Mouse (Mus musculus): ENCODE data around the gene Tacstd2. TPM values are rescaled to one million over a fixed set of nuclear protein-coding genes. Genes with fewer than 3 reads are reported as not detected.
"Not testable (repeated sequence)": the region's sequence is repeated elsewhere in the genome, so short reads cannot be mapped to it uniquely, and the experiment has no call there.

The Tacstd2 gene
- total and polyA plus RNA-seq, 2 experiments from 2014 or later, result 0.16 to 12.5 TPM

DNA sequence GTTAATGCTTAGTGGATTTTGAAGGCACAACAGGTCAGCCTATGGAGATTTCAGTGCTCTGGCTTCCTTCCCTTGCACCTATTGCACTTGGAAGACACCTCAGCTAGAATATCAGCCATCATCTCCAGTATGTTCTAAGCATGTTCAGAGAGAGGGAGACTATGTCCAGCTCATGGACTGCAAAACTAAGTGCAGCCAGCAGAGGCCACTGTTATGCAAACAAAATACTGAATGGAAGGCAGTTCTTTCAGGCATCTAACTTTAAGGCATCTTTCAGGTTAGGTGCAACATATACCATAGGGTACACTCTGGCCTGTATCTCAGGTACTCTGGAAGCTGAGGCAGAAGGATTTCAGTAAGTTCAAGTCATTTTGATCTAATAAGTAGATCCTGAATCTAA is 24.8 kb downstream of the Tacstd2 start:
- Histone ChIP-seq H3K9me3 (replicated peaks; ENCODE audit: control insufficient read depth, low read length) (no peaks in the 10 kb centered on the region), H3K36me3 (replicated peaks; ENCODE audit: control insufficient read depth, insufficient read depth, low read length) (no peaks in the 10 kb centered on the region), H3K27ac (ENCODE audit: low read depth) (no peak overlapping the region), H3K4me2 (ENCODE audit: low read depth, low read length) (no peak overlapping the region), H3K4me1 (ENCODE audit: control insufficient read depth, insufficient read depth) (no peaks in the 10 kb centered on the region), H3K27me3 (ENCODE audit: control insufficient read depth, insufficient read depth, low read length) (no peaks in the 10 kb centered on the region), H3K4me3 (ENCODE audit: low read depth, low read length) (no peak overlapping the region), H3K9ac (replicated peaks; ENCODE audit: low read depth, low read length) (no peak overlapping the region)
- no peak for DNase-seq (ENCODE audit: low spot score)
- no peak for ATAC-seq (ENCODE audit: insufficient read depth, low read depth)
- TF ChIP-seq CTCF (IDR thresholded peaks at IDR 0.05; ENCODE audit: low read depth) (peak; percentile 58), EP300 (IDR thresholded peaks at IDR 0.05; ENCODE audit: low read depth) (no peak)

DNA sequence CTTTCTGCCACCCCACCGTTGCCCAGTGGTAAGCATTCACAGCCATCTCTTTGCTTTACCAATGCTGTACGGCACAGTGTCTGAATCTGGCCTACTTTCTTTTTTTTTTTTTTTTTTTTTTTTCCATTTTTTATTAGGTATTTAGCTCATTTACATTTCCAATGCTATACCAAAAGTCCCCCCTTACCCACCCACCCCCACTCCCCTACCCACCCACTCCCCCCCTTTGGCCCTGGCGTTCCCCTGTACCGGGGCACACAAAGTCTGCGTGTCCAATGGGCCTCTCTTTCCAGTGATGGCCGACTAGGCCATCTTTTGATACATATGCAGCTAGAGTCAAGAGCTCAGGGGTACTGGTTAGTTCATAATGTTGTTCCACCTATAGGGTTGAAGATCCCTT is 33.7 kb downstream of the Tacstd2 start:
- not testable (repeated sequence) for DNase-seq (ENCODE audit: low spot score)

DNA sequence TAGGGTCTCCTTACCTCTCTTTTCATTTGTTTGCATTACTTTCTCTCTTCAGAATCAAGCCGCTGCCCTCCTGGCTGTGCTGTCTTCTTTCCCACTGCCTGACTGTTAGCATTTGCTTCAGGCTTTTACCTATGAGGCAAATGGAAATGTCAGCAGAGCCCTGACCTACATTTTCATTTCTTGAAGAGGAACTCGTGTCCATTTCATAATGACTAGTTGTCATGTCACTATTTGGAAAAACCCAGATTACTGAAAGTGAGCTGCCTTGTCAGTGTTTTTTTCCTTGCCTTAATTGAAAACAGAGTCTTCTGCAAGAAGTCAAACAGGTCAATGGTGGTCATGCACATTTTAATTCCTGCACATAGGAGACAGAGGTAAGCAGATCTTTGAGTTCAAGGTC is 43.8 kb downstream of the Tacstd2 start, which contains the start of gene Il23r:
TSS of gene Il23r (minus strand) at position 101 of the 400 bp plus-strand sequence.
- WGBS, result 70% methylated on average over 2 of the region's 2 CpGs
- ATAC-seq (ENCODE audit: insufficient read depth, low read depth), result no peak

More for the DNA sequence above, 33.7 kb downstream of the Tacstd2 start:
- not testable (repeated sequence) for H3K27me3 ChIP-seq (ENCODE audit: control insufficient read depth, insufficient read depth, low read length); H3K9me3 ChIP-seq (replicated peaks; ENCODE audit: control insufficient read depth, low read length); H3K4me1 ChIP-seq (ENCODE audit: control insufficient read depth, insufficient read depth); H3K27ac ChIP-seq (ENCODE audit: low read depth); H3K9ac ChIP-seq (replicated peaks; ENCODE audit: low read depth, low read length); H3K36me3 ChIP-seq (replicated peaks; ENCODE audit: control insufficient read depth, insufficient read depth, low read length); H3K4me2 ChIP-seq (ENCODE audit: low read depth, low read length); ATAC-seq (ENCODE audit: insufficient read depth, low read depth); H3K4me3 ChIP-seq (ENCODE audit: low read depth, low read length)
- WGBS, result 98% methylated on average over 2 of the region's 6 CpGs

More for the DNA sequence above, 43.8 kb downstream of the Tacstd2 start, which contains the start of gene Il23r:
- no peaks in the 10 kb centered on the region for H3K27me3 ChIP-seq (ENCODE audit: control insufficient read depth, insufficient read depth, low read length)
- no peaks in the 10 kb centered on the region for H3K4me1 ChIP-seq (ENCODE audit: control insufficient read depth, insufficient read depth)
- DNase-seq (ENCODE audit: low spot score), result no peak
- H3K9ac ChIP-seq (replicated peaks; ENCODE audit: low read depth, low read length), result no peak within 1 kb of the TSS
- H3K4me3 ChIP-seq (ENCODE audit: low read depth, low read length), result no peak within 1 kb of the TSS
- no peaks in the 10 kb centered on the region for H3K36me3 ChIP-seq (replicated peaks; ENCODE audit: control insufficient read depth, insufficient read depth, low read length)
- no peak within 1 kb of the TSS for H3K27ac ChIP-seq (ENCODE audit: low read depth)
- H3K9me3 ChIP-seq (replicated peaks; ENCODE audit: control insufficient read depth, low read length), result no peaks in the 10 kb centered on the region
- no peak within 1 kb of the TSS for H3K4me2 ChIP-seq (ENCODE audit: low read depth, low read length)
- no peak for TF ChIP-seq EP300 (IDR thresholded peaks at IDR 0.05; ENCODE audit: low read depth)
- TF ChIP-seq CTCF (IDR thresholded peaks at IDR 0.05; ENCODE audit: low read depth), result no peak

Other genes starting within 250 kb of the Tacstd2 start
- gene Il12rb2, start 159.6 kb downstream of the Tacstd2 start, total RNA-seq (2014; rRNA removed; ENCODE audit: low replicate concordance), result 0.12 and 0.61 TPM in 2 replicates
- gene Il12rb2, start 159.6 kb downstream of the Tacstd2 start, polyA plus RNA-seq (2015; fragmentation: Nextera tagmentation; extraction: Ambion mirVana), result not detected in 2 replicates
- not detected in 2 replicates for gene Il23r, start 43.9 kb downstream of the Tacstd2 start, total RNA-seq (2014; rRNA removed; ENCODE audit: low replicate concordance)
- gene Il23r, start 43.9 kb downstream of the Tacstd2 start, polyA plus RNA-seq (2015; fragmentation: Nextera tagmentation; extraction: Ambion mirVana), result not detected in 2 replicates

All from heart, postnatal 0 days (tissue).